Mouse (Mus musculus): ENCODE measurements at regions not wholly inside any gene's neighbourhood (a gene's known extent, or its start where the extent isn't known, plus 50 kb on each side); places are given as distances from the start of the nearest gene placed in this dataset.

GRCm38 (mm10) chr9:116354056-116354732 is 179.0 kb upstream of the Tgfbr2 start:
- H3K4me1 ChIP-seq (ENCODE audit: control insufficient read depth, insufficient read depth, low read length): peaks cover 2% of the 10 kb centered on the region; the same call in 1 of the 2 replicates
- no peak overlapping the region for H3K27ac ChIP-seq (ENCODE audit: insufficient read depth, low read length)
- H3K4me3 ChIP-seq (ENCODE audit: insufficient read depth, low read length): no peak overlapping the region
- TF ChIP-seq CTCF (IDR thresholded peaks at IDR 0.05; ENCODE audit: borderline replicate concordance, insufficient read depth, low read length) (no peak), POLR2A (IDR thresholded peaks at IDR 0.05; ENCODE audit: low read depth, low read length) (no peak)

GRCm38 (mm10) chr9:116352801-116353494 is 177.8 kb upstream of the Tgfbr2 start:
- H3K4me1 ChIP-seq (ENCODE audit: control insufficient read depth, insufficient read depth, low read length): 0 out of 2 replicates have a peak, but pooled peaks cover 2% of the 10 kb centered on the region
- H3K27ac ChIP-seq (ENCODE audit: insufficient read depth, low read length): no peak overlapping the region
- no peak overlapping the region for H3K4me3 ChIP-seq (ENCODE audit: insufficient read depth, low read length)
- TF ChIP-seq CTCF (IDR thresholded peaks at IDR 0.05; ENCODE audit: borderline replicate concordance, insufficient read depth, low read length) (no peak), POLR2A (IDR thresholded peaks at IDR 0.05; ENCODE audit: low read depth, low read length) (no peak)

- TF ChIP-seq POLR2A (IDR thresholded peaks at IDR 0.05; ENCODE audit: low read depth, low read length) (no peak), CTCF (IDR thresholded peaks at IDR 0.05; ENCODE audit: borderline replicate concordance, insufficient read depth, low read length) (no peak)
- H3K27ac ChIP-seq (ENCODE audit: insufficient read depth, low read length): no peak overlapping the region
- no peak overlapping the region for H3K4me3 ChIP-seq (ENCODE audit: insufficient read depth, low read length)
- H3K4me1 ChIP-seq (ENCODE audit: control insufficient read depth, insufficient read depth, low read length): 0 out of 2 replicates have a peak, but pooled peaks cover 2% of the 10 kb centered on the region
These were observed 175.8 kb upstream of the Tgfbr2 start for GRCm38 (mm10) chr9:116350804-116351547.

GRCm38 (mm10) chr9:116347021-116347420 is 171.9 kb upstream of the Tgfbr2 start:
- peaks cover 8% of the 10 kb centered on the region for H3K4me1 ChIP-seq (ENCODE audit: control insufficient read depth, insufficient read depth, low read length)
- TF ChIP-seq CTCF (IDR thresholded peaks at IDR 0.05; ENCODE audit: borderline replicate concordance, insufficient read depth, low read length) (no peak), POLR2A (IDR thresholded peaks at IDR 0.05; ENCODE audit: low read depth, low read length) (no peak)
- H3K4me3 ChIP-seq (ENCODE audit: insufficient read depth, low read length): no peak overlapping the region
- H3K27ac ChIP-seq (ENCODE audit: insufficient read depth, low read length): no peak overlapping the region

GRCm38 (mm10) chr9:116346495-116346894 is 171.3 kb upstream of the Tgfbr2 start:
- Histone ChIP-seq H3K27ac (ENCODE audit: insufficient read depth, low read length) (no peak overlapping the region), H3K4me3 (ENCODE audit: insufficient read depth, low read length) (no peak overlapping the region), H3K4me1 (ENCODE audit: control insufficient read depth, insufficient read depth, low read length) (peaks cover 8% of the 10 kb centered on the region)
- no peak for TF ChIP-seq POLR2A (IDR thresholded peaks at IDR 0.05; ENCODE audit: low read depth, low read length)
- TF ChIP-seq CTCF (IDR thresholded peaks at IDR 0.05; ENCODE audit: borderline replicate concordance, insufficient read depth, low read length): no peak

GRCm38 (mm10) chr9:116343086-116343481 is 167.9 kb upstream of the Tgfbr2 start:
- Histone ChIP-seq H3K27ac (ENCODE audit: insufficient read depth, low read length) (peak overlapping the region; percentile 95), H3K4me3 (ENCODE audit: insufficient read depth, low read length) (no peak overlapping the region), H3K4me1 (ENCODE audit: control insufficient read depth, insufficient read depth, low read length) (peaks cover 8% of the 10 kb centered on the region)
- TF ChIP-seq POLR2A (IDR thresholded peaks at IDR 0.05; ENCODE audit: low read depth, low read length): no peak
- no peak for TF ChIP-seq CTCF (IDR thresholded peaks at IDR 0.05; ENCODE audit: borderline replicate concordance, insufficient read depth, low read length)

GRCm38 (mm10) chr9:116342446-116343085 is 167.4 kb upstream of the Tgfbr2 start:
- H3K4me3 ChIP-seq (ENCODE audit: insufficient read depth, low read length): no peak overlapping the region
- no peak for TF ChIP-seq POLR2A (IDR thresholded peaks at IDR 0.05; ENCODE audit: low read depth, low read length)
- TF ChIP-seq CTCF (IDR thresholded peaks at IDR 0.05; ENCODE audit: borderline replicate concordance, insufficient read depth, low read length): no peak
- peak overlapping the region; percentile 95 for H3K27ac ChIP-seq (ENCODE audit: insufficient read depth, low read length)
- peaks cover 8% of the 10 kb centered on the region for H3K4me1 ChIP-seq (ENCODE audit: control insufficient read depth, insufficient read depth, low read length)

- Histone ChIP-seq H3K4me3 (ENCODE audit: insufficient read depth, low read length) (no peak overlapping the region), H3K4me1 (ENCODE audit: control insufficient read depth, insufficient read depth, low read length) (peaks cover 8% of the 10 kb centered on the region), H3K27ac (ENCODE audit: insufficient read depth, low read length) (0 out of 2 replicates have a peak overlapping the region, but pooled peaks have one; percentile 10)
- no peak for TF ChIP-seq POLR2A (IDR thresholded peaks at IDR 0.05; ENCODE audit: low read depth, low read length)
- TF ChIP-seq CTCF (IDR thresholded peaks at IDR 0.05; ENCODE audit: borderline replicate concordance, insufficient read depth, low read length): no peak
These were observed 166.8 kb upstream of the Tgfbr2 start for GRCm38 (mm10) chr9:116342009-116342408.

GRCm38 (mm10) chr9:116340952-116341351 is 165.8 kb upstream of the Tgfbr2 start:
- H3K4me3 ChIP-seq (ENCODE audit: insufficient read depth, low read length): no peak overlapping the region
- H3K4me1 ChIP-seq (ENCODE audit: control insufficient read depth, insufficient read depth, low read length): peaks cover 8% of the 10 kb centered on the region
- H3K27ac ChIP-seq (ENCODE audit: insufficient read depth, low read length): no peak overlapping the region
- TF ChIP-seq POLR2A (IDR thresholded peaks at IDR 0.05; ENCODE audit: low read depth, low read length) (no peak), CTCF (IDR thresholded peaks at IDR 0.05; ENCODE audit: borderline replicate concordance, insufficient read depth, low read length) (no peak)

Measured in embryonic fibroblast, embryonic 13.5 days (primary cell).